Mouse (Mus musculus) embryonic facial prominence, embryonic 11.5 days (tissue): ENCODE results near the gene Ptk7. TPM values are rescaled to one million over a fixed set of nuclear protein-coding genes. Genes with fewer than 3 reads are reported as not detected.

Source experiments
- ATAC-seq: fragments of 200-750 bp; cut with Nextera tagmentation; replicated peaks from 2 replicates; pipeline ENCODE4 v1.8.0; 2017; ENCODE audit warnings: low read depth; ENCODE audit not compliant: insufficient number of reproducible peaks, low FRiP score, low TSS enrichment
- DNase-seq: peaks from one replicate; pipeline ENCODE4 v3.0.0-alpha.2; 2015; ENCODE audit warnings: low spot score
- H3K27ac ChIP-seq: fragments of 300-500 bp; sonication (generic); replicated peaks from 2 replicates; pipeline ENCODE4 v1.5.1; 2014; ENCODE audit warnings: mild to moderate bottlenecking, low read depth, low read length, control low read depth
- H3K27me3 ChIP-seq: fragments of 300-500 bp; sonication (generic); 2 replicates; pipeline ENCODE4 v1.6.1; 2014; ENCODE audit warnings: mild to moderate bottlenecking, low read length, moderate library complexity, mixed read lengths; ENCODE audit not compliant: control insufficient read depth, insufficient read depth
- H3K36me3 ChIP-seq: fragments of 300-500 bp; sonication (generic); replicated peaks from 2 replicates; pipeline ENCODE4 v1.6.1; 2014; ENCODE audit warnings: low read depth, mild to moderate bottlenecking, low read length, moderate library complexity, mixed read lengths; ENCODE audit not compliant: control insufficient read depth, insufficient read depth
- H3K4me1 ChIP-seq: fragments of 300-500 bp; sonication (generic); 2 replicates; pipeline ENCODE4 v1.6.1; 2014; ENCODE audit warnings: low read length, mixed read lengths; ENCODE audit not compliant: control insufficient read depth, insufficient read depth
- H3K4me2 ChIP-seq: fragments of 300-500 bp; sonication (generic); 2 replicates; pipeline ENCODE4 v1.6.1; 2014; ENCODE audit warnings: low read depth, mild to moderate bottlenecking, control low read depth, low read length, moderate library complexity
- H3K4me3 ChIP-seq: fragments of 300-500 bp; sonication (generic); 2 replicates; pipeline ENCODE4 v1.5.1; 2014; ENCODE audit warnings: low read depth, low read length, control low read depth
- H3K9ac ChIP-seq: fragments of 300-500 bp; sonication (generic); replicated peaks from 2 replicates; pipeline ENCODE4 v1.6.1; 2014; ENCODE audit warnings: mild to moderate bottlenecking, control low read depth, low read length
- H3K9me3 ChIP-seq: fragments of 300-500 bp; sonication (generic); replicated peaks from 2 replicates; pipeline ENCODE4 v1.6.1; 2016; ENCODE audit warnings: mild to moderate bottlenecking, low read length, inconsistent platforms, mixed read lengths; ENCODE audit not compliant: control insufficient read depth
- WGBS: fragments of 180-500 bp; shearing (Covaris S2); extraction: QIAGEN DNeasy Blood & Tissue Kit; methylation state at CpG from one replicate; pipeline ENCODE4 v1.1.7; 2014; 5-methylcytosine and 5-hydroxymethylcytosine counted together
- microRNA-seq: library from miRNA; unstranded; fragments of <30 nt; microRNA quantifications from one replicate; pipeline ENCODE4, GENCODE M21; 2016; ENCODE audit warnings: borderline number of aligned reads
- polyA plus RNA-seq: library from polyadenylated mRNA; unstranded; fragments of >200 nt; fragmentation: Nextera tagmentation; extraction: Ambion mirVana; gene quantifications from 2 replicates; pipeline ENCODE4 v1.2.1, GENCODE M21; 2014

Ptk7 gene
- polyA plus RNA-seq, 1 experiment from 2014 or later: 25.7 TPM

GRCm38 (mm10) chr17:46521174-46521573 is 108.1 kb downstream of the Ptk7 start:
- H3K9me3 ChIP-seq: no peaks in the 10 kb centered on the region
- 80% methylated on average over 9 of the region's 9 CpGs for WGBS
- H3K36me3 ChIP-seq: no peaks in the 10 kb centered on the region
- peaks cover 8% of the 10 kb centered on the region; the same call in 1 of the 2 replicates for H3K27me3 ChIP-seq
- no peaks in the 10 kb centered on the region; the same call in 1 of the 2 replicates for H3K4me1 ChIP-seq
- no peak for DNase-seq
- H3K27ac ChIP-seq: no peak overlapping the region
- no peak overlapping the region for H3K4me3 ChIP-seq
- no peak overlapping the region for H3K4me2 ChIP-seq
- no peak for ATAC-seq
- H3K9ac ChIP-seq: no peak overlapping the region; the same call in none of the 2 replicates

- Histone ChIP-seq H3K27ac (no peak overlapping the region), H3K9me3 (no peaks in the 10 kb centered on the region), H3K27me3 (peaks cover 8% of the 10 kb centered on the region; the same call in 1 of the 2 replicates), H3K4me1 (no peaks in the 10 kb centered on the region; the same call in 1 of the 2 replicates), H3K9ac (peak overlapping the region; percentile 22), H3K4me2 (peak overlapping the region; percentile 25), H3K4me3 (peak overlapping the region; percentile 21), H3K36me3 (no peaks in the 10 kb centered on the region)
- WGBS: 45% methylated on average over 25 of the region's 25 CpGs
- DNase-seq (peak; percentile 44), ATAC-seq (no peak)
Measured at GRCm38 (mm10) chr17:46520385-46520979, 108.8 kb downstream of the Ptk7 start.

- Histone ChIP-seq H3K9ac (peak overlapping the region; percentile 1), H3K4me2 (peak overlapping the region; percentile 25), H3K4me3 (peak overlapping the region; percentile 8; the same call in 1 of the 2 replicates), H3K4me1 (no peaks in the 10 kb centered on the region; the same call in 1 of the 2 replicates), H3K27me3 (peaks cover 8% of the 10 kb centered on the region; the same call in 1 of the 2 replicates), H3K27ac (no peak overlapping the region), H3K9me3 (no peaks in the 10 kb centered on the region), H3K36me3 (no peaks in the 10 kb centered on the region)
- DNase-seq: no peak
- WGBS: 53% methylated on average over 10 of the region's 10 CpGs
- no peak for ATAC-seq
Measured at GRCm38 (mm10) chr17:46519971-46520370, 109.3 kb downstream of the Ptk7 start.

Small RNA genes lying within 50 kb of the gene (microRNA-seq; reads per million reads assigned to microRNA genes)
- gene Mir6976: 1.4 reads per million

Other genes starting within 250 kb of the Ptk7 start
- 12.1 and 15.3 TPM in 2 replicates for gene Zfp318, start 245.8 kb downstream of the Ptk7 start, polyA plus RNA-seq
- 0.43 and 1.0 TPM in 2 replicates for gene Crip3, start 200.6 kb downstream of the Ptk7 start, polyA plus RNA-seq
- gene Slc22a7, start 191.0 kb downstream of the Ptk7 start, polyA plus RNA-seq: not detected in 2 replicates
- 0.38 and 0.63 TPM in 2 replicates for gene Ttbk1, start 141.8 kb downstream of the Ptk7 start, polyA plus RNA-seq
- 65.9 and 74.9 TPM in 2 replicates for gene Dnph1, start 132.8 kb downstream of the Ptk7 start, polyA plus RNA-seq
- 3.5 and 3.7 TPM in 2 replicates for gene Cul9, start 83.1 kb downstream of the Ptk7 start, polyA plus RNA-seq
- gene Srf, start 73.3 kb downstream of the Ptk7 start, polyA plus RNA-seq: 6.4 and 11.1 TPM in 2 replicates
- 17.7 and 22.5 TPM in 2 replicates for gene Klc4, start 16.5 kb upstream of the Ptk7 start, polyA plus RNA-seq
- gene Mrpl2, start 16.7 kb upstream of the Ptk7 start, polyA plus RNA-seq: 114 and 117 TPM in 2 replicates
- gene Cul7, start 20.8 kb upstream of the Ptk7 start, polyA plus RNA-seq: 27.9 and 28.1 TPM in 2 replicates
- gene Rrp36, start 44.8 kb upstream of the Ptk7 start, polyA plus RNA-seq: 54.0 and 61.6 TPM in 2 replicates
- 165 and 186 TPM in 2 replicates for gene Mea1, start 49.3 kb upstream of the Ptk7 start, polyA plus RNA-seq
- gene Klhdc3, start 51.4 kb upstream of the Ptk7 start, polyA plus RNA-seq: 117 and 121 TPM in 2 replicates
- 111 and 115 TPM in 2 replicates for gene Ppp2r5d, start 75.6 kb upstream of the Ptk7 start, polyA plus RNA-seq
- 13.9 and 17.4 TPM in 2 replicates for gene Pex6, start 82.0 kb upstream of the Ptk7 start, polyA plus RNA-seq
- 0.35 and 0.62 TPM in 2 replicates for gene Gnmt, start 99.7 kb upstream of the Ptk7 start, polyA plus RNA-seq
- gene Cnpy3, start 122.7 kb upstream of the Ptk7 start, polyA plus RNA-seq: 52.2 and 55.1 TPM in 2 replicates
- gene Ptcra, start 134.2 kb upstream of the Ptk7 start, polyA plus RNA-seq: 0.32 and 0.49 TPM in 2 replicates
- 54.1 and 56.0 TPM in 2 replicates for gene 2310039H08Rik, start 143.1 kb upstream of the Ptk7 start, polyA plus RNA-seq
- 198 and 207 TPM in 2 replicates for gene Rpl7l1, start 153.2 kb upstream of the Ptk7 start, polyA plus RNA-seq
- 4.7 TPM in 2 replicates for gene Bicral, start 229.0 kb upstream of the Ptk7 start, polyA plus RNA-seq